Mouse (Mus musculus): ENCODE data around the gene Pcgf3.

Pcgf3 gene

GRCm38 (mm10) chr5:108554041-108554440 is 93.0 kb downstream of the Pcgf3 start:
- DNase-seq (ENCODE audit: low read depth, low spot score) = no peak

Data from CD4-positive helper T cell, adult 2 months (primary cell).